ENCODE assay signal across 9 mouse cellular contexts in the genomic region with DNA sequence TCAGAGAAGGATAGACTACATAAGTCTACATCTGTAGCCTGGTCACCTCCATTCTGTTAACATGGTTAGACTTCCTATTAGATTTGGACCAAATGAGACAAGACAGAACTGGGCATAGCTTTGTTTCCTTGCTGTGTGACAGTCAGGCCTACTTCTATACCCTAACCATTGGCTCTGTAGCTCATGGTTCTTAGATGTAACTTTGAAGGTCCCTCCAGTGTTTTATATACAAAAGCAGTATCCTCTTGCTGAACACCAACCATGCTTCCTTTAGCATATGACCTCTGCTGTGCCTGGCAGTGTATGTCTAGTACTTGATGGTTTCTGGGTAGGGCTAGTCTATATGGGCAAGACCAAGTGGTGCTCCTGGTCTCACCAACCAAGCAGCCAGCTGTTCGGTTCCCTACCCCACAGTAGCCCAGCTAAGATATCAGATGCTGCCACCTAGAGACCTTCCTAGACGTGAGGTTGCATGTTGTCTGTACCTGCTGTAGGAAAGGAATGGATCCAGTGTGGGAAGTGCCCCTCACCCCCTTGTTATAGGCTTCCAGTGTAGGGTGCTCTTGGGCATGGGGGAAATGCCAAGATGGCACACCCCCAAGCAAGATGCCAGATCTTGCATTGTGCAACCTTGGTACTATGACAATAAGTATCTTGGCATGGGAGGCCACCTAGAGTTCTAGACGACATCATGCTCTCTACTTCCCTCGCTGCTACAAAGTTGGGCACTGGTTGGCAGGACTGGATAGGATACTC. TPM values are rescaled to one million over a fixed set of nuclear protein-coding genes. Genes with fewer than 3 reads are reported as not detected.
A peak's percentile ranks its signal among the peaks of the same experiment; 100 is the strongest.
DNase-seq lines count a peak whose midpoint lies in the region; ATAC-seq lines count a peak whose summit lies in the region.
"Had no signal": no experiment of that assay in that cellular context is flagged by ENCODE, and none has a peak within 500 bp of the region (broad histone marks: within the 10 kb centered on the region; RNA-seq: fewer than 3 reads in every experiment).

No protein-coding gene starts in this region.

- H3K4me2 ChIP-seq in forebrain, embryonic 14.5 days (ENCODE audit: low read length), result peak overlapping the region; percentile 98; the same call in 1 of the 2 replicates
- peak overlapping the region; percentile 97 for H3K4me2 ChIP-seq in limb, embryonic 13.5 days (replicated peaks)
- peak overlapping the region; percentile 95; the same call in 1 of the 2 replicates for H3K4me2 ChIP-seq in neural tube, embryonic 14.5 days (ENCODE audit: low read depth, low read length)

- no peaks in the 10 kb centered on the region for H3K9me3 ChIP-seq in forebrain, embryonic 14.5 days (replicated peaks; ENCODE audit: control insufficient read depth, low read length)
- H3K9me3 ChIP-seq in limb, embryonic 13.5 days, result no peaks in the 10 kb centered on the region
- H3K9me3 ChIP-seq in neural tube, embryonic 14.5 days (ENCODE audit: control insufficient read depth, low read length), result no peaks in the 10 kb centered on the region

- peaks cover 20% of the 10 kb centered on the region for H3K4me1 ChIP-seq in forebrain, embryonic 14.5 days (ENCODE audit: control insufficient read depth, insufficient read depth, low read length)
- H3K4me1 ChIP-seq in limb, embryonic 13.5 days, result peaks cover 48% of the 10 kb centered on the region
- H3K4me1 ChIP-seq in neural tube, embryonic 14.5 days (ENCODE audit: control insufficient read depth, insufficient read depth, low read length), result peaks cover 29% of the 10 kb centered on the region

- H3K27me3 ChIP-seq in forebrain, embryonic 14.5 days (replicated peaks; ENCODE audit: control insufficient read depth, insufficient read depth, low read length), result no peaks in the 10 kb centered on the region
- no peaks in the 10 kb centered on the region for H3K27me3 ChIP-seq in limb, embryonic 13.5 days
- no peaks in the 10 kb centered on the region for H3K27me3 ChIP-seq in neural tube, embryonic 14.5 days (ENCODE audit: control insufficient read depth, insufficient read depth, low read length)

- H3K36me3 ChIP-seq in forebrain, embryonic 14.5 days (ENCODE audit: control insufficient read depth, insufficient read depth, low read length), result peaks cover 51% of the 10 kb centered on the region
- peaks cover 49% of the 10 kb centered on the region for H3K36me3 ChIP-seq in limb, embryonic 13.5 days
- H3K36me3 ChIP-seq in neural tube, embryonic 14.5 days (ENCODE audit: control insufficient read depth, insufficient read depth, low read length), result peaks cover 38% of the 10 kb centered on the region

- peak overlapping the region; percentile 80 for H3K9ac ChIP-seq in forebrain, embryonic 14.5 days (ENCODE audit: low read length)
- H3K9ac ChIP-seq in limb, embryonic 13.5 days, result peak overlapping the region; percentile 85; the same call in 1 of the 2 replicates
- no peak overlapping the region for H3K9ac ChIP-seq in neural tube, embryonic 14.5 days (replicated peaks; ENCODE audit: low read depth, low read length)

- H3K4me3 ChIP-seq in forebrain, embryonic 14.5 days (ENCODE audit: low read depth, low read length), result peak overlapping the region; percentile 95; the same call in 1 of the 2 replicates
- H3K4me3 ChIP-seq in limb, embryonic 13.5 days, result peak overlapping the region; percentile 94
- no peak overlapping the region for H3K4me3 ChIP-seq in neural tube, embryonic 14.5 days (ENCODE audit: low read depth, low read length)

- peak overlapping the region; percentile 76 for H3K27ac ChIP-seq in forebrain, embryonic 14.5 days (ENCODE audit: low read depth, low read length)
- peak overlapping the region; percentile 72; the same call in 1 of the 2 replicates for H3K27ac ChIP-seq in limb, embryonic 13.5 days
- no peak overlapping the region for H3K27ac ChIP-seq in neural tube, embryonic 14.5 days (ENCODE audit: low read depth, low read length)

- ATAC-seq in forebrain, embryonic 14.5 days, result no peak
- ATAC-seq in limb, embryonic 13.5 days (ENCODE audit: low FRiP score, low read depth), result no peak
- no peak for ATAC-seq in neural tube, embryonic 14.5 days (ENCODE audit: low read depth)

- DNase-seq in layer of hippocampus, postnatal 10 days (ENCODE audit: low spot score in 2 of 2), result peak; percentile 28 to 39
- DNase-seq in layer of hippocampus, adult 9-11 months, result no peak
- peak; percentile 11 for DNase-seq in forebrain, embryonic 14.5 days (ENCODE audit: low spot score)
- DNase-seq in thymus, postnatal 25 days, result no peak
- no peak for DNase-seq in embryo, embryonic 10 days (ENCODE audit: low spot score)
- DNase-seq in ovary, adult 18-20 months (ENCODE audit: low spot score), result no peak
- DNase-seq: gastrocnemius, postnatal 36 days had no signal

- 36% methylated on average over 4 of the region's 4 CpGs for WGBS in forebrain, embryonic 14.5 days
- WGBS in limb, embryonic 13.5 days, result 37% methylated on average over 4 of the region's 4 CpGs
- 42% methylated on average over 4 of the region's 4 CpGs for WGBS in neural tube, embryonic 14.5 days

RNA-seq across cellular contexts. Expression of a gene that starts 1.2 kb away (rescaled TPM):
- total RNA-seq in layer of hippocampus, postnatal 10 days (2021), result 10 to 100 TPM; 24.5 to 25.8 TPM
- 29.7 and 31.6 TPM in 2 replicates for polyA plus RNA-seq in forebrain, embryonic 14.5 days (2014; fragmentation: Nextera tagmentation; extraction: Ambion mirVana)
- polyA plus RNA-seq in limb, embryonic 13.5 days (2015; fragmentation: Nextera tagmentation; extraction: Ambion mirVana), result 46.8 and 49.0 TPM in 2 replicates
- polyA plus RNA-seq in neural tube, embryonic 14.5 days (2014; fragmentation: Nextera tagmentation; extraction: Ambion mirVana), result 24.7 and 30.0 TPM in 2 replicates

RNA-seq across cellular contexts. Expression of a gene that starts 6.1 kb away (rescaled TPM):
- total RNA-seq in layer of hippocampus, postnatal 10 days (2021), result 10 to 100 TPM; 76.4 to 82.3 TPM
- polyA plus RNA-seq in forebrain, embryonic 14.5 days (2014; fragmentation: Nextera tagmentation; extraction: Ambion mirVana), result 143 and 155 TPM in 2 replicates
- 120 and 124 TPM in 2 replicates for polyA plus RNA-seq in limb, embryonic 13.5 days (2015; fragmentation: Nextera tagmentation; extraction: Ambion mirVana)
- 131 and 135 TPM in 2 replicates for polyA plus RNA-seq in neural tube, embryonic 14.5 days (2014; fragmentation: Nextera tagmentation; extraction: Ambion mirVana)

RNA-seq across cellular contexts. Expression of a gene that starts 23.1 kb away (rescaled TPM):
- 10 to 100 TPM; 57.9 to 61.5 TPM for total RNA-seq in layer of hippocampus, postnatal 10 days (2021)
- 37.4 and 43.9 TPM in 2 replicates for polyA plus RNA-seq in forebrain, embryonic 14.5 days (2014; fragmentation: Nextera tagmentation; extraction: Ambion mirVana)
- 65.8 and 67.9 TPM in 2 replicates for polyA plus RNA-seq in limb, embryonic 13.5 days (2015; fragmentation: Nextera tagmentation; extraction: Ambion mirVana)
- polyA plus RNA-seq in neural tube, embryonic 14.5 days (2014; fragmentation: Nextera tagmentation; extraction: Ambion mirVana), result 65.5 and 68.1 TPM in 2 replicates

RNA-seq across cellular contexts. Expression of a gene that starts 32.6 kb away (rescaled TPM):
- total RNA-seq in layer of hippocampus, postnatal 10 days (2021), result 10 to 100 TPM; 26.5 to 27.8 TPM
- 18.6 and 18.8 TPM in 2 replicates for polyA plus RNA-seq in forebrain, embryonic 14.5 days (2014; fragmentation: Nextera tagmentation; extraction: Ambion mirVana)
- 37.1 and 41.7 TPM in 2 replicates for polyA plus RNA-seq in limb, embryonic 13.5 days (2015; fragmentation: Nextera tagmentation; extraction: Ambion mirVana)
- polyA plus RNA-seq in neural tube, embryonic 14.5 days (2014; fragmentation: Nextera tagmentation; extraction: Ambion mirVana), result 21.6 and 28.4 TPM in 2 replicates

RNA-seq across cellular contexts. Expression of a gene that starts 32.6 kb away (rescaled TPM):
- 10 to 100 TPM; 10.4 to 10.5 TPM for total RNA-seq in layer of hippocampus, postnatal 10 days (2021)
- 11.6 and 15.3 TPM in 2 replicates for polyA plus RNA-seq in forebrain, embryonic 14.5 days (2014; fragmentation: Nextera tagmentation; extraction: Ambion mirVana)
- 12.2 and 12.4 TPM in 2 replicates for polyA plus RNA-seq in limb, embryonic 13.5 days (2015; fragmentation: Nextera tagmentation; extraction: Ambion mirVana)
- polyA plus RNA-seq in neural tube, embryonic 14.5 days (2014; fragmentation: Nextera tagmentation; extraction: Ambion mirVana), result 12.0 and 12.9 TPM in 2 replicates

Comparison
In these comparisons a context has a peak if more than half of its experiments do, and no peak if none do; other contexts are left out.
1. DNase-seq: peak in layer of hippocampus, postnatal 10 days (2 of 2) and forebrain, embryonic 14.5 days (single experiment); none in layer of hippocampus, adult 9-11 months (single experiment), thymus, postnatal 25 days (single experiment), embryo, embryonic 10 days (single experiment) and ovary, adult 18-20 months (single experiment).
2. Peak in every context shown above with its lines, with median percentiles within 50 percentile points of each other: H3K4me2 ChIP-seq.